Mouse (Mus musculus): ENCODE data around the gene Utp15.

DNA sequence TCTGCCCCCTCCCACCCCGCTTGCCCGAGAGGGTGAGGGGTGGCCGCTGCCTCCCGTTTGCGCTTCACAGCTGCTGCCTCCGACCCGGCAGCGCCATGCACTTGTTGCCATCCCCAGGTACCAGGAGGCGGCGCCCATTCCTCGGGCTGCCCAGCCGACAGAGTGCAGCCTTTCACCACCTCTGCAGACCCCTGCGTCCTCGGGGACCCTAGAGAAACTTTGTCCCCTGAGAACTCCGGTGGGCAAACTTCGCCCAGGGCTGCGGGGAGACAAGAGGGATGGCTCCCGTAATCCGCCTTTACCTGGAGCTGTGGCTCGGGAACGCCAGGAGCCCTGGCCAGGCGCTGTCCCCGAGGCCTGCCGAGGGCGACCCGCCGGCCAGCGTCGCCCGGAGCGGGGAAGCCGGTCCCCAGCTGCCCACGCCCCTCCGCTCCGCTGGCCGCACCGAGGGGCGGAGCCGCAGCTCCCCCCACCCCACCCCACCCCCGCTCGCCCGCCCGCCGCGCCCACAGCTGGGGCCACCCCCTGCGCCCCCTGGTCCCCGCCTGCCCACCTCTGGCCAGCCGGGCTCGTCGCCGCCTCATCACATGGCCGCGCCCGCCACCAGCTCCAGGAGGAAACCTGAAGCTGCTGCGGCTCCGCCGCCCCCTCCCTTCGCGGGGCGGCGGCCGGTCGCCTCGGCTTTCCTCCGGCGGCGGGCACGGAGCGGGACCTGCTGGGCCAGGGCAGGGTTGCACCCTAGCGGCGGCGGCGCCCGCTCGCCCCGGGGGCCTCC, 56.9 kb downstream of the Utp15 start, which contains the start of gene Arhgef28:
- no peak for TF ChIP-seq GATA1 (IDR thresholded peaks at IDR 0.05; ENCODE audit: borderline replicate concordance, low read length)
- no peak for TF ChIP-seq FLI1 (IDR thresholded peaks at IDR 0.05; ENCODE audit: low read length)
